Mouse (Mus musculus) heart, embryonic 15.5 days (tissue): ENCODE results near the gene R3hdml. TPM values are rescaled to one million over a fixed set of nuclear protein-coding genes. Genes with fewer than 3 reads are reported as not detected.
"Not testable (repeated sequence)": the region's sequence is repeated elsewhere in the genome, so short reads cannot be mapped to it uniquely, and the experiment has no call there.

Experiments
- ATAC-seq: fragments of 200-750 bp; cut with Nextera tagmentation; replicated peaks from 2 replicates; pipeline ENCODE4 v1.8.0; 2017; ENCODE audit warnings: low read depth, moderate TSS enrichment; ENCODE audit not compliant: insufficient number of reproducible peaks, insufficient read depth, low FRiP score
- H3K27ac ChIP-seq: fragments of 300-500 bp; sonication (generic); 2 replicates; pipeline ENCODE4 v1.5.1; 2015; ENCODE audit warnings: mild to moderate bottlenecking, inconsistent platforms
- H3K27me3 ChIP-seq: fragments of 300-500 bp; sonication (generic); 2 replicates; pipeline ENCODE4 v1.6.1; 2015; ENCODE audit warnings: inconsistent platforms
- H3K36me3 ChIP-seq: fragments of 300-500 bp; sonication (generic); 2 replicates; pipeline ENCODE4 v1.6.1; 2015; ENCODE audit warnings: mild to moderate bottlenecking, inconsistent platforms
- H3K4me1 ChIP-seq: fragments of 300-500 bp; sonication (generic); replicated peaks from 2 replicates; pipeline ENCODE4 v1.6.1; 2015; ENCODE audit warnings: inconsistent platforms
- H3K4me2 ChIP-seq: fragments of 300-500 bp; sonication (generic); 2 replicates; pipeline ENCODE4 v1.6.1; 2015; ENCODE audit warnings: inconsistent platforms, mild to moderate bottlenecking, moderate library complexity
- H3K4me3 ChIP-seq: fragments of 300-500 bp; sonication (generic); 2 replicates; pipeline ENCODE4 v1.5.1; 2015; ENCODE audit warnings: mild to moderate bottlenecking, inconsistent platforms
- H3K9ac ChIP-seq: fragments of 300-500 bp; sonication (generic); 2 replicates; pipeline ENCODE4 v1.6.1; 2015; ENCODE audit warnings: mild to moderate bottlenecking, inconsistent platforms
- H3K9me3 ChIP-seq: fragments of 300-500 bp; sonication (generic); replicated peaks from 2 replicates; pipeline ENCODE4 v1.6.1; 2016; ENCODE audit warnings: inconsistent platforms
- WGBS: fragments of 180-500 bp; shearing (Covaris S2); methylation state at CpG from one replicate; pipeline ENCODE4 v1.1.7; 2015; ENCODE audit warnings: mixed read lengths; 5-methylcytosine and 5-hydroxymethylcytosine counted together
- polyA plus RNA-seq: library from polyadenylated mRNA; unstranded; fragments of >200 nt; fragmentation: Nextera tagmentation; extraction: Ambion mirVana; gene quantifications from 2 replicates; pipeline ENCODE4 v1.2.1, GENCODE M21; 2015

R3hdml gene
- polyA plus RNA-seq, 1 experiment from 2014 or later: not detected

GRCm38 (mm10) chr2:163461307-163461706 is 30.8 kb upstream of the R3hdml start:
- H3K9ac ChIP-seq, H3K9me3 ChIP-seq, H3K36me3 ChIP-seq, H3K4me2 ChIP-seq, H3K27ac ChIP-seq, ATAC-seq, H3K4me3 ChIP-seq: not testable (repeated sequence)
- 94% methylated on average over 9 of the region's 9 CpGs for WGBS
- Histone ChIP-seq H3K27me3 (peaks cover 19% of the 10 kb centered on the region), H3K4me1 (peaks cover 44% of the 10 kb centered on the region)

- Histone ChIP-seq H3K27ac (no peak overlapping the region), H3K4me3 (no peak overlapping the region), H3K4me2 (no peak overlapping the region), H3K9ac (no peak overlapping the region), H3K27me3 (peaks cover 19% of the 10 kb centered on the region), H3K36me3 (no peaks in the 10 kb centered on the region; the same call in 1 of the 2 replicates), H3K4me1 (peaks cover 50% of the 10 kb centered on the region), H3K9me3 (no peaks in the 10 kb centered on the region)
- 65% methylated on average over 5 of the region's 5 CpGs for WGBS
- no peak for ATAC-seq
Observed at GRCm38 (mm10) chr2:163462386-163462785, 29.7 kb upstream of the R3hdml start.

- no peak overlapping the region for H3K4me3 ChIP-seq
- peaks cover 2% of the 10 kb centered on the region for H3K36me3 ChIP-seq
- no peak overlapping the region for H3K27ac ChIP-seq
- no peak overlapping the region for H3K4me2 ChIP-seq
- no peaks in the 10 kb centered on the region for H3K9me3 ChIP-seq
- H3K4me1 ChIP-seq: peaks cover 50% of the 10 kb centered on the region
- no peak for ATAC-seq
- 50% methylated on average over 11 of the region's 11 CpGs for WGBS
- H3K27me3 ChIP-seq: peaks cover 15% of the 10 kb centered on the region
- H3K9ac ChIP-seq: no peak overlapping the region
Observed at GRCm38 (mm10) chr2:163462801-163463200, 29.3 kb upstream of the R3hdml start.

GRCm38 (mm10) chr2:163463251-163463769 is 28.8 kb upstream of the R3hdml start:
- no peak for ATAC-seq
- no peak overlapping the region for H3K9ac ChIP-seq
- no peak overlapping the region for H3K27ac ChIP-seq
- peaks cover 7% of the 10 kb centered on the region for H3K36me3 ChIP-seq
- H3K4me3 ChIP-seq: no peak overlapping the region
- 48% methylated on average over 10 of the region's 10 CpGs for WGBS
- H3K9me3 ChIP-seq: no peaks in the 10 kb centered on the region
- peaks cover 10% of the 10 kb centered on the region for H3K27me3 ChIP-seq
- peaks cover 48% of the 10 kb centered on the region for H3K4me1 ChIP-seq
- no peak overlapping the region for H3K4me2 ChIP-seq

- 36% methylated on average over 4 of the region's 4 CpGs for WGBS
- peaks cover 42% of the 10 kb centered on the region for H3K4me1 ChIP-seq
- H3K4me3 ChIP-seq: no peak overlapping the region
- ATAC-seq: no peak
- H3K27me3 ChIP-seq: peaks cover 3% of the 10 kb centered on the region
- no peaks in the 10 kb centered on the region for H3K9me3 ChIP-seq
- peak overlapping the region; percentile 8; the same call in 1 of the 2 replicates for H3K9ac ChIP-seq
- peak overlapping the region; percentile 74 for H3K27ac ChIP-seq
- H3K4me2 ChIP-seq: 0 out of 2 replicates have a peak overlapping the region, but pooled peaks have one; percentile 7
- H3K36me3 ChIP-seq: peaks cover 14% of the 10 kb centered on the region
Observed at GRCm38 (mm10) chr2:163463998-163464397, 28.1 kb upstream of the R3hdml start.

- Histone ChIP-seq H3K9me3 (no peaks in the 10 kb centered on the region), H3K9ac (peak overlapping the region; percentile 8; the same call in 1 of the 2 replicates), H3K36me3 (peaks cover 19% of the 10 kb centered on the region), H3K4me3 (no peak overlapping the region), H3K4me2 (0 out of 2 replicates have a peak overlapping the region, but pooled peaks have one; percentile 7), H3K4me1 (peaks cover 37% of the 10 kb centered on the region), H3K27me3 (no peaks in the 10 kb centered on the region), H3K27ac (peak overlapping the region; percentile 74)
- ATAC-seq: 0 out of 2 replicates have a peak, but pooled peaks have one; percentile 21
- WGBS: 38% methylated on average over 6 of the region's 6 CpGs
Observed at GRCm38 (mm10) chr2:163464562-163464961, 27.6 kb upstream of the R3hdml start.

- ATAC-seq: no peak
- Histone ChIP-seq H3K27ac (no peak overlapping the region), H3K4me3 (no peak overlapping the region), H3K4me1 (peaks cover 45% of the 10 kb centered on the region), H3K36me3 (peaks cover 19% of the 10 kb centered on the region), H3K27me3 (no peaks in the 10 kb centered on the region), H3K4me2 (no peak overlapping the region), H3K9ac (no peak overlapping the region), H3K9me3 (no peaks in the 10 kb centered on the region)
- 57% methylated on average over 8 of the region's 8 CpGs for WGBS
Observed at GRCm38 (mm10) chr2:163466771-163467170, 25.3 kb upstream of the R3hdml start.

GRCm38 (mm10) chr2:163467585-163467984 is 24.5 kb upstream of the R3hdml start:
- Histone ChIP-seq H3K4me2 (no peak overlapping the region), H3K9me3 (no peaks in the 10 kb centered on the region), H3K9ac (no peak overlapping the region), H3K4me3 (no peak overlapping the region), H3K4me1 (peaks cover 46% of the 10 kb centered on the region), H3K27me3 (no peaks in the 10 kb centered on the region), H3K36me3 (peaks cover 19% of the 10 kb centered on the region), H3K27ac (no peak overlapping the region)
- ATAC-seq: no peak
- 78% methylated on average over 6 of the region's 6 CpGs for WGBS

- Histone ChIP-seq H3K27me3 (no peaks in the 10 kb centered on the region), H3K9ac (no peak overlapping the region), H3K36me3 (peaks cover 19% of the 10 kb centered on the region), H3K4me3 (no peak overlapping the region), H3K4me1 (peaks cover 34% of the 10 kb centered on the region), H3K4me2 (no peak overlapping the region), H3K27ac (no peak overlapping the region), H3K9me3 (no peaks in the 10 kb centered on the region)
- 80% methylated on average over 6 of the region's 6 CpGs for WGBS
- ATAC-seq: no peak
Observed at GRCm38 (mm10) chr2:163468866-163469265, 23.3 kb upstream of the R3hdml start.

GRCm38 (mm10) chr2:163469711-163470110 is 22.4 kb upstream of the R3hdml start:
- Histone ChIP-seq H3K4me1 (peaks cover 26% of the 10 kb centered on the region), H3K9me3 (no peaks in the 10 kb centered on the region), H3K9ac (no peak overlapping the region), H3K36me3 (peaks cover 19% of the 10 kb centered on the region), H3K4me3 (no peak overlapping the region), H3K4me2 (no peak overlapping the region), H3K27me3 (no peaks in the 10 kb centered on the region), H3K27ac (no peak overlapping the region)
- 93% methylated on average over 15 of the region's 15 CpGs for WGBS
- ATAC-seq: no peak

GRCm38 (mm10) chr2:163471136-163471535 is 21.0 kb upstream of the R3hdml start:
- 74% methylated on average over 3 of the region's 3 CpGs for WGBS
- ATAC-seq: no peak
- peak overlapping the region; percentile 80 for H3K4me2 ChIP-seq
- H3K4me1 ChIP-seq: peaks cover 14% of the 10 kb centered on the region
- no peak overlapping the region for H3K9ac ChIP-seq
- H3K27me3 ChIP-seq: no peaks in the 10 kb centered on the region
- peaks cover 19% of the 10 kb centered on the region for H3K36me3 ChIP-seq
- H3K27ac ChIP-seq: no peak overlapping the region
- H3K9me3 ChIP-seq: no peaks in the 10 kb centered on the region
- H3K4me3 ChIP-seq: peak overlapping the region; percentile 93
